Mouse (Mus musculus): ENCODE data around the gene Ak5.

Gene Ak5

GRCm38 (mm10) chr3:152442795-152443194 lies 225.4 kb downstream of the Ak5 start:
- in situ Hi-C loops (cut with MboI, MseI) = loop anchor here (5.0 kb wide), 1 partner anchor 40 kb away; no protein-coding TSS in a partner anchor

DNA sequence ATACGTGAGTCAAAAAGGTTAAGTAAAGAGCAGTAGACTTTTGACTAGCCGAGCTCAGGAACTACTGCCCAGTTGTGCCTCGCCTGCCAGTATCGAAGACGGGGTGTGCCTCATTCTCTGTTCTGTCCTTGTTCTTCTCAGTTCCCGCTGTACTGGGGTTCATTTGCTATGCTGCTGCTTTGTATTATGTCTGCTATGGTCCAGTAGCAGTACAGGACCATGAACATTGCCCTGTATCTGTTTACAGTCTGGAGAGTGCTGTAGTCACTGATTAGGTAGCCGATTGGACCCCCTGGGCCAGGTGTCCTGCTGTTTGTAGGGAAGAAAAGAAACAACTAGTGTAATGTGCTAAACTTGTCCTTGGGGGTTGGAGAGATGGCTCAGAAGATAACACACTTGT lies 230.1 kb downstream of the Ak5 start:
- in situ Hi-C loops (cut with MboI, MseI) = no loop called here

- in situ Hi-C loops (cut with MboI, MseI) = no loop called here
Observed at GRCm38 (mm10) chr3:152435590-152435989, 232.6 kb downstream of the Ak5 start.

GRCm38 (mm10) chr3:152432677-152433076 lies 235.5 kb downstream of the Ak5 start:
- in situ Hi-C loops (cut with MboI, MseI) = no loop called here

DNA sequence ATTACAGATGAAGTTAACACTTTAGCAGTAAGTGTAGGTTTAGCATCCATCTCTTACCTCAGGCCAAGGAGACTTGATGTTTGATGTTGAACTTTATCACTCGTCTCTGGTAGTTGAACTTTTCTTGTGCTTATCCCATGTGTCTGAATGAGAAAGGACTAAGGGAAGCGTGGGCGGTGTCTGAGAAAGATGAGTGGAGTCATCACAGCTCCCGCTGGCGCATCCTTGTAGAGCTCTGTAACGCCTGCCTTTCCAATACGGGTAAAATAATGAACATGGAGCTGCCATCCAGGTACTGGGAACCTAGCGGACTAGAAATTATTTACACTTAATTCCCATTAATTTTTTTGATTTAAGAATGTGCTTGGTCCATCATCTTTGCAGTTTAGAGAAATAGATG lies 239.2 kb downstream of the Ak5 start:
- in situ Hi-C loops (cut with MboI, MseI) = no loop called here
